Mouse (Mus musculus): ENCODE results near the gene Pygm. TPM values are rescaled to one million over a fixed set of nuclear protein-coding genes. Genes with fewer than 3 reads are reported as not detected.
A peak's percentile ranks its signal among the peaks of the same experiment; 100 is the strongest.

Pygm gene
- polyA plus RNA-seq, 1 experiment from 2014 or later: 362 TPM

GRCm38 (mm10) chr19:6386234-6386633 is 2.0 kb downstream of the Pygm start:
- peaks cover 35% of the 10 kb centered on the region for H3K4me1 ChIP-seq (ENCODE audit: control insufficient read depth, insufficient read depth, low read length)
- WGBS: 60% methylated on average over 9 of the region's 9 CpGs
- peak overlapping the region; percentile 68 for H3K4me3 ChIP-seq (ENCODE audit: low read length)
- no peaks in the 10 kb centered on the region for H3K9me3 ChIP-seq (replicated peaks; ENCODE audit: control insufficient read depth, low read length)
- no peaks in the 10 kb centered on the region for H3K27me3 ChIP-seq (ENCODE audit: control insufficient read depth, insufficient read depth, low read length)
- H3K4me2 ChIP-seq (ENCODE audit: low read depth, low read length): peak overlapping the region; percentile 68
- H3K27ac ChIP-seq (ENCODE audit: low read length): no peak overlapping the region
- H3K9ac ChIP-seq (ENCODE audit: low read length): peak overlapping the region; percentile 82
- ATAC-seq (replicated peaks; ENCODE audit: extremely low read depth, insufficient read depth, low FRiP score): no peak
- H3K36me3 ChIP-seq (ENCODE audit: control insufficient read depth, insufficient read depth): peaks cover 15% of the 10 kb centered on the region

DNA sequence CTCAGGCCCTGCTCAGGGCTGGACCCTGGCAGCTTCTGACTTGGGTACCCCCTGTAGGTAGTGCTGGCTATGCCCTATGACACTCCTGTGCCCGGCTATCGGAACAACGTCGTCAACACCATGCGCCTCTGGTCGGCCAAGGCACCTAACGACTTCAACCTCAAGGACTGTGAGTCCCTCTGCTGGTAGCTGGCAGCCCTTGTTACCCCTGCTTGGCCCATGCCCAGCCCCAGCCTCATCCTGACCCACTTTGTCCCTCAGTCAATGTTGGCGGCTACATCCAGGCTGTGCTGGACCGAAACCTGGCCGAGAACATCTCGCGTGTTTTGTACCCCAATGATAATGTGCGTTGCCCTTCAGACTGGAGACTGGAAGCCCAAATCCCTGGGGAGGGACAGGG is 3.8 kb downstream of the Pygm start:
- Histone ChIP-seq H3K27me3 (ENCODE audit: control insufficient read depth, insufficient read depth, low read length) (no peaks in the 10 kb centered on the region), H3K4me1 (ENCODE audit: control insufficient read depth, insufficient read depth, low read length) (peaks cover 25% of the 10 kb centered on the region), H3K27ac (ENCODE audit: low read length) (no peak overlapping the region), H3K36me3 (ENCODE audit: control insufficient read depth, insufficient read depth) (peaks cover 28% of the 10 kb centered on the region), H3K9me3 (replicated peaks; ENCODE audit: control insufficient read depth, low read length) (no peaks in the 10 kb centered on the region; the same call in 1 of the 2 replicates), H3K9ac (ENCODE audit: low read length) (no peak overlapping the region), H3K4me3 (ENCODE audit: low read length) (no peak overlapping the region), H3K4me2 (ENCODE audit: low read depth, low read length) (no peak overlapping the region)
- ATAC-seq (replicated peaks; ENCODE audit: extremely low read depth, insufficient read depth, low FRiP score): no peak
- 71% methylated on average over 13 of the region's 13 CpGs for WGBS

- Histone ChIP-seq H3K36me3 (ENCODE audit: control insufficient read depth, insufficient read depth) (peaks cover 33% of the 10 kb centered on the region), H3K27ac (ENCODE audit: low read length) (no peak overlapping the region), H3K9ac (ENCODE audit: low read length) (no peak overlapping the region), H3K27me3 (ENCODE audit: control insufficient read depth, insufficient read depth, low read length) (no peaks in the 10 kb centered on the region), H3K9me3 (replicated peaks; ENCODE audit: control insufficient read depth, low read length) (no peaks in the 10 kb centered on the region; the same call in 1 of the 2 replicates), H3K4me2 (ENCODE audit: low read depth, low read length) (peak overlapping the region; percentile 36), H3K4me3 (ENCODE audit: low read length) (peak overlapping the region; percentile 13; the same call in 1 of the 2 replicates), H3K4me1 (ENCODE audit: control insufficient read depth, insufficient read depth, low read length) (peaks cover 12% of the 10 kb centered on the region)
- 22% methylated on average over 16 of the region's 16 CpGs for WGBS
- no peak for ATAC-seq (replicated peaks; ENCODE audit: extremely low read depth, insufficient read depth, low FRiP score)
Observed at GRCm38 (mm10) chr19:6389803-6390202, 5.6 kb downstream of the Pygm start.

- peaks cover 12% of the 10 kb centered on the region for H3K4me1 ChIP-seq (ENCODE audit: control insufficient read depth, insufficient read depth, low read length)
- 64% methylated on average over 6 of the region's 6 CpGs for WGBS
- peaks cover 33% of the 10 kb centered on the region for H3K36me3 ChIP-seq (ENCODE audit: control insufficient read depth, insufficient read depth)
- no peak overlapping the region for H3K4me2 ChIP-seq (ENCODE audit: low read depth, low read length)
- H3K27me3 ChIP-seq (ENCODE audit: control insufficient read depth, insufficient read depth, low read length): no peaks in the 10 kb centered on the region
- no peak overlapping the region for H3K9ac ChIP-seq (ENCODE audit: low read length)
- H3K27ac ChIP-seq (ENCODE audit: low read length): no peak overlapping the region
- no peak overlapping the region for H3K4me3 ChIP-seq (ENCODE audit: low read length)
- no peaks in the 10 kb centered on the region; the same call in 1 of the 2 replicates for H3K9me3 ChIP-seq (replicated peaks; ENCODE audit: control insufficient read depth, low read length)
- no peak for ATAC-seq (replicated peaks; ENCODE audit: extremely low read depth, insufficient read depth, low FRiP score)
Observed at GRCm38 (mm10) chr19:6390251-6390650, 6.1 kb downstream of the Pygm start.

DNA sequence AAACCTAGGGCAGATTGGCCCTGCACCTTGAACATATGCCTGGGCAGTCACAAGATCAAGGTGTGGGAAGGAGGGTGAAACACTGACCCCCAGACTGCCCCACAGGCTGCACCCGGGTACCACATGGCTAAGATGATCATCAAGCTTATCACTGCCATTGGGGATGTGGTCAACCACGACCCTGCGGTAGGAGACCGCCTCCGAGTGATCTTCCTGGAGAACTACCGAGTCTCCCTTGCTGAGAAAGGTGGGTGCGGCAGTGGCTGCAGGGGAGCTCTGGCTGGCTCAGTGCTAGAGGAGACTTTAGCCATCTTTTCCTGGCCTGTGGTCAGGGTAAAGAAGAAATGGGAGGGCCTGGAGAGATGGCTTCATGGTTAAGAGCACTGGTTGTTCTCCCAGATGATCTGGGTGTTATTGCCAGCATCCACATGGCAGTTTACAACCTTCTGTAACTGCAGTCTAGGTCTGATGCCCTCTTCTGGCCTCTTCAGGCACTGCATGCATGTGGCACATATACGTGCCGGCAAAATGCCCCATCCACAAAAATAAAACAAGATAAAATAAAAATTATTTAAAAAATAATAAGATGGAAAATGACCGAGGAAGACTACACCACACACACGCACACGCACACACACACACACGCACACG is 8.7 kb downstream of the Pygm start:
- no peak overlapping the region for H3K4me2 ChIP-seq (ENCODE audit: low read depth, low read length)
- 88% methylated on average over 14 of the region's 14 CpGs for WGBS
- peaks cover 3% of the 10 kb centered on the region; the same call in 1 of the 2 replicates for H3K4me1 ChIP-seq (ENCODE audit: control insufficient read depth, insufficient read depth, low read length)
- peaks cover 36% of the 10 kb centered on the region for H3K36me3 ChIP-seq (ENCODE audit: control insufficient read depth, insufficient read depth)
- no peaks in the 10 kb centered on the region for H3K27me3 ChIP-seq (ENCODE audit: control insufficient read depth, insufficient read depth, low read length)
- ATAC-seq (replicated peaks; ENCODE audit: extremely low read depth, insufficient read depth, low FRiP score): no peak
- no peak overlapping the region for H3K4me3 ChIP-seq (ENCODE audit: low read length)
- no peak overlapping the region for H3K9ac ChIP-seq (ENCODE audit: low read length)
- H3K9me3 ChIP-seq (replicated peaks; ENCODE audit: control insufficient read depth, low read length): no peaks in the 10 kb centered on the region; the same call in 1 of the 2 replicates
- no peak overlapping the region for H3K27ac ChIP-seq (ENCODE audit: low read length)

DNA sequence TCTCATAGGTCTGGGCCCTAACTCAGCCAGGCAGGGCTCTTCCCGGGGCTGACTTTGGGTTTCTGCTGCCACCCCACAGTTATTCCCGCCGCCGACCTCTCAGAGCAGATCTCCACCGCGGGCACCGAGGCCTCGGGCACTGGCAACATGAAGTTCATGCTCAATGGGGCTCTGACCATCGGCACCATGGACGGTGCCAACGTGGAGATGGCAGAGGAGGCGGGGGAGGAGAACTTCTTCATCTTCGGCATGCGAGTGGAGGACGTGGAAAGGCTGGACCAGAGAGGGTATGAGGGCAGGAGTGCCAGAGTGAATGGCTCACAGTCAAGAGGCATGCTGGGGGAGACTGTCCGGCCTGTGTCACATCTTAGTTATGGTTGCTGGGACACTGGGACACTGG is 9.4 kb downstream of the Pygm start:
- WGBS: 87% methylated on average over 16 of the region's 16 CpGs
- peaks cover 36% of the 10 kb centered on the region for H3K36me3 ChIP-seq (ENCODE audit: control insufficient read depth, insufficient read depth)
- H3K9ac ChIP-seq (ENCODE audit: low read length): no peak overlapping the region
- ATAC-seq (replicated peaks; ENCODE audit: extremely low read depth, insufficient read depth, low FRiP score): no peak
- no peak overlapping the region for H3K27ac ChIP-seq (ENCODE audit: low read length)
- H3K4me2 ChIP-seq (ENCODE audit: low read depth, low read length): no peak overlapping the region
- no peaks in the 10 kb centered on the region for H3K27me3 ChIP-seq (ENCODE audit: control insufficient read depth, insufficient read depth, low read length)
- H3K9me3 ChIP-seq (replicated peaks; ENCODE audit: control insufficient read depth, low read length): no peaks in the 10 kb centered on the region; the same call in 1 of the 2 replicates
- H3K4me3 ChIP-seq (ENCODE audit: low read length): no peak overlapping the region
- H3K4me1 ChIP-seq (ENCODE audit: control insufficient read depth, insufficient read depth, low read length): peaks cover 9% of the 10 kb centered on the region

DNA sequence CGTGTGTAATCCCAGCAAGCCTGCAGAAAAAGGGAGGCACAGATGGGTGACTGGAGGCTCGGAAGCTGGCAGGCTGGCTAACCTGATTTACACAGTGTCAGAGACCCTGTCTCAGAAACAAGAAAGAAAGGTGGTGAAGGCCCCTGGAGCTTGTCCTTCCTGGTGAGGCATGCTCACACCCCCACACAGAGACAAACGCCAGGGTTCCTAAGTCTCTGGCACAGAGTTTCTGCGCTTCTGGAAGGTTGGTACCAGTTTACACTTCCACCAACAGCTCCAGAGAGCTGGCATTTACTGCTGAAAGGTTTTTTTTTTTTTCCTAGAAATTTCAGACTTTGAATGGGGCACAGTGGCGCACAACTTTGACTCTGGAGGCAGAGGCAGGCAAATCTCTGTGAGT is 12.0 kb downstream of the Pygm start:
- H3K4me2 ChIP-seq (ENCODE audit: low read depth, low read length): no peak overlapping the region
- ATAC-seq (replicated peaks; ENCODE audit: extremely low read depth, insufficient read depth, low FRiP score): no peak

DNA sequence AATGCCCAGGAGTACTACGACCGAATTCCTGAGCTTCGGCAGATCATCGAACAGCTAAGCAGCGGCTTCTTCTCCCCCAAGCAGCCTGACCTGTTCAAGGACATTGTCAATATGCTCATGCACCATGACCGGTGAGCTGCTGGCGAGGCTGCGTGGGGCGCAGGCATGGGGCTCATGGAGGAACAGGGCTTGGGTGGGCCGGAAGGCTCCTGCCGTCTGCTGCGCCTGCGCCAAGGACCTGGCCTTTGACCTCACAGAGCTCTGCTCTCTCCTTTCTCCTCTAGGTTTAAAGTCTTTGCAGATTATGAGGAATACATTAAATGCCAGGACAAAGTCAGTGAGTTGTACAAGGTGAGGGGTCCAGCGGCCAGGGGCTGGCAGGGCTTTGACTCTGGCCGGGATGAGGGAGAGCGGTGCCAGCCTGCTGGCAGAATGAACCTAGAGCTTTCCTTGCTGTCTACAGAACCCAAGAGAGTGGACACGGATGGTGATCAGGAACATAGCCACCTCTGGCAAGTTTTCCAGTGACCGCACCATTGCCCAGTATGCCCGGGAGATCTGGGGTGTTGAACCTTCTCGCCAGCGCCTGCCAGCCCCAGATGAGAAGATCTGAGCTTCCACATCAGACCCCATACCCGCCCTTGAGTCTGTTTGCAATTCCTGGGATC is 13.5 kb downstream of the Pygm start:
- no peak for ATAC-seq (replicated peaks; ENCODE audit: extremely low read depth, insufficient read depth, low FRiP score)
- Histone ChIP-seq H3K9me3 (replicated peaks; ENCODE audit: control insufficient read depth, low read length) (no peaks in the 10 kb centered on the region; the same call in 1 of the 2 replicates), H3K9ac (ENCODE audit: low read length) (no peak overlapping the region), H3K36me3 (ENCODE audit: control insufficient read depth, insufficient read depth) (peaks cover 11% of the 10 kb centered on the region), H3K27me3 (ENCODE audit: control insufficient read depth, insufficient read depth, low read length) (no peaks in the 10 kb centered on the region), H3K27ac (ENCODE audit: low read length) (peak overlapping the region; percentile 56), H3K4me3 (ENCODE audit: low read length) (no peak overlapping the region; the same call in 1 of the 2 replicates), H3K4me1 (ENCODE audit: control insufficient read depth, insufficient read depth, low read length) (peaks cover 27% of the 10 kb centered on the region), H3K4me2 (ENCODE audit: low read depth, low read length) (peak overlapping the region; percentile 74)
- 86% methylated on average over 22 of the region's 22 CpGs for WGBS

More for the DNA sequence above, 12.0 kb downstream of the Pygm start:
- Histone ChIP-seq H3K27me3 (ENCODE audit: control insufficient read depth, insufficient read depth, low read length) (no peaks in the 10 kb centered on the region), H3K27ac (ENCODE audit: low read length) (no peak overlapping the region), H3K9me3 (replicated peaks; ENCODE audit: control insufficient read depth, low read length) (no peaks in the 10 kb centered on the region; the same call in 1 of the 2 replicates), H3K4me3 (ENCODE audit: low read length) (no peak overlapping the region), H3K9ac (ENCODE audit: low read length) (no peak overlapping the region), H3K4me1 (ENCODE audit: control insufficient read depth, insufficient read depth, low read length) (peaks cover 19% of the 10 kb centered on the region), H3K36me3 (ENCODE audit: control insufficient read depth, insufficient read depth) (peaks cover 22% of the 10 kb centered on the region)
- WGBS: 87% methylated on average over 5 of the region's 5 CpGs
